Mouse (Mus musculus): ENCODE data around the gene Slc41a2. TPM values are rescaled to one million over a fixed set of nuclear protein-coding genes. Genes with fewer than 3 reads are reported as not detected.

The Slc41a2 gene
- polyA plus RNA-seq, 1 experiment from 2014 or later: 0.72 TPM

DNA sequence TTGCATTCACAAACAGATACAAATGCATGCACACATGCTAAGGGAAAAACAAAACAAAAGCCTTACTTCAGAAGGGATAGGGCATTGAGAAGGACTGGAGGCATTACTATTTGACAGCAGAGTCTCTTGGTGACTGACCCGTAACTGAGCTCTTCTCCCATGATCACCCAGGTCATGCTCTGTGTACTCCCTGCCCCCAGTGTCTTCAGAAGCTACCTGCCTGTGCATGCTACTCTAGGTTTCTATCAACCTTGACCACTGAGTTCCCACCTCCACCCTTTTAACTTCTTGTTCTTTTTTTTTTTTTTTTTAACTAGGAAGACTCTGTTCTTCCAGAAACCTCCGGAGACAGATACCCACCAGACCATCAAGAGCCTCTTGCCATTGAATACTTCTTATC lies 13.0 kb upstream of the Slc41a2 start:
- Histone ChIP-seq H3K4me3 (ENCODE audit: control insufficient read depth in 1 of 2, insufficient read depth in 1 of 2, low read depth in 1 of 2, low read length in 2 of 2) (no peak overlapping the region), H3K4me1 (ENCODE audit: control insufficient read depth in 2 of 2, insufficient read depth in 2 of 2, low read length in 2 of 2) (peaks cover 8 to 9% of the 10 kb centered on the region in 2 experiments), H3K27me3 (ENCODE audit: control insufficient read depth, insufficient read depth, low read length) (0 out of 2 replicates have a peak, but pooled peaks cover 7% of the 10 kb centered on the region), H3K36me3 (ENCODE audit: control insufficient read depth, insufficient read depth, low read length) (no peaks in the 10 kb centered on the region), H3K9ac (ENCODE audit: low read length) (no peak overlapping the region), H3K9me3 (ENCODE audit: control insufficient read depth, low read length) (no peaks in the 10 kb centered on the region), H3K4me2 (ENCODE audit: low read length) (no peak overlapping the region), H3K27ac (replicated peaks in 1 of 2; ENCODE audit: control insufficient read depth in 1 of 2, insufficient read depth in 1 of 2, low read depth in 2 of 2, low read length in 2 of 2) (no peak overlapping the region)
- WGBS: 87% methylated on average over 2 of the region's 2 CpGs
- ATAC-seq (ENCODE audit: insufficient number of reproducible peaks, insufficient read depth, low FRiP score, low read depth): no peak

DNA sequence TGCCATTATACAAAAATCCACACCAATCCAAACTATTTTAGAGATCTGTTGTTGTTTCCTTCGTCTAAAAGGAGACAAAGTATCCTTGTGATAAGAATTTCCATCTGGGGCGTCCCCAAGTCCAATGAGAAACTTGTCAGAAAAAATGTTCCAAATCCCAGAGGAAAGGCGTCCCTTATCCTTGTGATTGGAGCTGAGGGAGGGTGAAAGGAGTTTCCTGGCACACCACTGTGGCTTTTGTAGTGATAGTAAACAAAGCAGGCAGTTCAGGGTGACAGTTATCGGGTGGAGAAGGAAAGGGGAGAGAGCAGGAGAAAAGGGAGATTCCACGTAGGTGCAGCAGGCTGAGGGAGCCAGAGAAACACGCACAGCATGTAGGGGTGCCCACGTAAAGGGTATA lies 9.8 kb upstream of the Slc41a2 start:
- H3K4me3 ChIP-seq (ENCODE audit: control insufficient read depth in 1 of 2, insufficient read depth in 1 of 2, low read depth in 1 of 2, low read length in 2 of 2): no peak overlapping the region
- 18% methylated on average over 7 of the region's 7 CpGs for WGBS
- 0 out of 2 replicates have a peak, but pooled peaks cover 7% of the 10 kb centered on the region for H3K27me3 ChIP-seq (ENCODE audit: control insufficient read depth, insufficient read depth, low read length)
- no peak overlapping the region for H3K4me2 ChIP-seq (ENCODE audit: low read length)
- peaks cover 0 to 2% of the 10 kb centered on the region in 2 experiments; a peak in 1 of 4 replicates for H3K4me1 ChIP-seq (ENCODE audit: control insufficient read depth in 2 of 2, insufficient read depth in 2 of 2, low read length in 2 of 2)
- no peak overlapping the region for H3K9ac ChIP-seq (ENCODE audit: low read length)
- H3K9me3 ChIP-seq (ENCODE audit: control insufficient read depth, low read length): no peaks in the 10 kb centered on the region
- H3K36me3 ChIP-seq (ENCODE audit: control insufficient read depth, insufficient read depth, low read length): no peaks in the 10 kb centered on the region
- no peak for ATAC-seq (ENCODE audit: insufficient number of reproducible peaks, insufficient read depth, low FRiP score, low read depth)
- H3K27ac ChIP-seq (replicated peaks in 1 of 2; ENCODE audit: control insufficient read depth in 1 of 2, insufficient read depth in 1 of 2, low read depth in 2 of 2, low read length in 2 of 2): no peak overlapping the region

- H3K4me3 ChIP-seq (ENCODE audit: control insufficient read depth in 1 of 2, insufficient read depth in 1 of 2, low read depth in 1 of 2, low read length in 2 of 2): no peak overlapping the region
- 77% methylated on average over 5 of the region's 5 CpGs for WGBS
- no peaks in the 10 kb centered on the region for H3K9me3 ChIP-seq (ENCODE audit: control insufficient read depth, low read length)
- H3K27me3 ChIP-seq (ENCODE audit: control insufficient read depth, insufficient read depth, low read length): peaks cover 9% of the 10 kb centered on the region; the same call in 1 of the 2 replicates
- no peak overlapping the region for H3K9ac ChIP-seq (ENCODE audit: low read length)
- no peak for ATAC-seq (ENCODE audit: insufficient number of reproducible peaks, insufficient read depth, low FRiP score, low read depth)
- no peak overlapping the region for H3K4me2 ChIP-seq (ENCODE audit: low read length)
- H3K4me1 ChIP-seq (ENCODE audit: control insufficient read depth in 2 of 2, insufficient read depth in 2 of 2, low read length in 2 of 2): peaks cover 0 to 2% of the 10 kb centered on the region in 2 experiments; a peak in 1 of 4 replicates
- no peak overlapping the region for H3K27ac ChIP-seq (replicated peaks in 1 of 2; ENCODE audit: control insufficient read depth in 1 of 2, insufficient read depth in 1 of 2, low read depth in 2 of 2, low read length in 2 of 2)
- no peaks in the 10 kb centered on the region for H3K36me3 ChIP-seq (ENCODE audit: control insufficient read depth, insufficient read depth, low read length)
These were observed 8.7 kb upstream of the Slc41a2 start for GRCm38 (mm10) chr10:83346359-83346736.

- no peak overlapping the region for H3K4me3 ChIP-seq (ENCODE audit: control insufficient read depth in 1 of 2, insufficient read depth in 1 of 2, low read depth in 1 of 2, low read length in 2 of 2)
- no peak overlapping the region for H3K9ac ChIP-seq (ENCODE audit: low read length)
- no peak for ATAC-seq (ENCODE audit: insufficient number of reproducible peaks, insufficient read depth, low FRiP score, low read depth)
- H3K27ac ChIP-seq (replicated peaks in 1 of 2; ENCODE audit: control insufficient read depth in 1 of 2, insufficient read depth in 1 of 2, low read depth in 2 of 2, low read length in 2 of 2): no peak overlapping the region
- no peak overlapping the region for H3K4me2 ChIP-seq (ENCODE audit: low read length)
- H3K27me3 ChIP-seq (ENCODE audit: control insufficient read depth, insufficient read depth, low read length): peaks cover 10% of the 10 kb centered on the region; the same call in 1 of the 2 replicates
- no peaks in the 10 kb centered on the region for H3K36me3 ChIP-seq (ENCODE audit: control insufficient read depth, insufficient read depth, low read length)
- no peaks in the 10 kb centered on the region for H3K9me3 ChIP-seq (ENCODE audit: control insufficient read depth, low read length)
- peaks cover 0 to 2% of the 10 kb centered on the region in 2 experiments; a peak in 1 of 4 replicates for H3K4me1 ChIP-seq (ENCODE audit: control insufficient read depth in 2 of 2, insufficient read depth in 2 of 2, low read length in 2 of 2)
- WGBS: 53% methylated on average over 7 of the region's 7 CpGs
These were observed 8.1 kb upstream of the Slc41a2 start for GRCm38 (mm10) chr10:83345693-83346358.

GRCm38 (mm10) chr10:83343828-83344685 lies 6.4 kb upstream of the Slc41a2 start:
- Histone ChIP-seq H3K4me1 (ENCODE audit: control insufficient read depth in 2 of 2, insufficient read depth in 2 of 2, low read length in 2 of 2) (peaks cover 0 to 2% of the 10 kb centered on the region in 2 experiments; a peak in 1 of 4 replicates), H3K4me3 (ENCODE audit: control insufficient read depth in 1 of 2, insufficient read depth in 1 of 2, low read depth in 1 of 2, low read length in 2 of 2) (no peak overlapping the region), H3K9ac (ENCODE audit: low read length) (no peak overlapping the region), H3K27me3 (ENCODE audit: control insufficient read depth, insufficient read depth, low read length) (peaks cover 6% of the 10 kb centered on the region), H3K4me2 (ENCODE audit: low read length) (no peak overlapping the region), H3K36me3 (ENCODE audit: control insufficient read depth, insufficient read depth, low read length) (no peaks in the 10 kb centered on the region), H3K9me3 (ENCODE audit: control insufficient read depth, low read length) (no peaks in the 10 kb centered on the region), H3K27ac (replicated peaks in 1 of 2; ENCODE audit: control insufficient read depth in 1 of 2, insufficient read depth in 1 of 2, low read depth in 2 of 2, low read length in 2 of 2) (no peak overlapping the region)
- 0 out of 2 replicates have a peak, but pooled peaks have one; percentile 26 for ATAC-seq (ENCODE audit: insufficient number of reproducible peaks, insufficient read depth, low FRiP score, low read depth)
- 30% methylated on average over 2 of the region's 2 CpGs for WGBS

DNA sequence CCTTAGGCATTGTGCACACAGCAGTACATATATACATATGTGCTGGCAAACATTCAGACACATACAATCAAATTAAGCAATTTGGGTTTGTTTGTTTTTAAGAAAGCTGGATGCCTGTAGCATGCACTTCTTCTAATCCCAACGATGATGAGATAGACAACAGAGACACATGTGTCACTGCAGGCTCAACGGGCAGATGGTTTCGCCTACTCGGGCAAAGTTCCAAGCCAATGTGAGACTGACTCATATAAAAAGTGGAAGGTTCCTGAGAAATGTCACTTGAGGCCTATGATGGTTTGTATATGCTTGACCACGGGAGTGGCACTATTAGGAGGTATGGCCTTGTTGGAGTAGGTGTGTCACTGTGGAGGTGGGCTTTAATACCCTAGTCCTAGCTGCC lies 5.5 kb upstream of the Slc41a2 start:
- H3K4me2 ChIP-seq (ENCODE audit: low read length): no peak overlapping the region
- WGBS: 72% methylated on average over 5 of the region's 5 CpGs
- ATAC-seq (ENCODE audit: insufficient number of reproducible peaks, insufficient read depth, low FRiP score, low read depth): no peak
- H3K4me3 ChIP-seq (ENCODE audit: control insufficient read depth in 1 of 2, insufficient read depth in 1 of 2, low read depth in 1 of 2, low read length in 2 of 2): no peak overlapping the region
- H3K36me3 ChIP-seq (ENCODE audit: control insufficient read depth, insufficient read depth, low read length): no peaks in the 10 kb centered on the region
- peaks cover 0 to 2% of the 10 kb centered on the region in 2 experiments; a peak in 1 of 4 replicates for H3K4me1 ChIP-seq (ENCODE audit: control insufficient read depth in 2 of 2, insufficient read depth in 2 of 2, low read length in 2 of 2)
- no peaks in the 10 kb centered on the region for H3K9me3 ChIP-seq (ENCODE audit: control insufficient read depth, low read length)
- H3K27ac ChIP-seq (replicated peaks in 1 of 2; ENCODE audit: control insufficient read depth in 1 of 2, insufficient read depth in 1 of 2, low read depth in 2 of 2, low read length in 2 of 2): no peak overlapping the region
- H3K27me3 ChIP-seq (ENCODE audit: control insufficient read depth, insufficient read depth, low read length): peaks cover 11% of the 10 kb centered on the region
- no peak overlapping the region for H3K9ac ChIP-seq (ENCODE audit: low read length)

- WGBS: 29% methylated on average over 2 of the region's 2 CpGs
- no peak overlapping the region for H3K27ac ChIP-seq (replicated peaks in 1 of 2; ENCODE audit: control insufficient read depth in 1 of 2, insufficient read depth in 1 of 2, low read depth in 2 of 2, low read length in 2 of 2)
- no peak for ATAC-seq (ENCODE audit: insufficient number of reproducible peaks, insufficient read depth, low FRiP score, low read depth)
- H3K4me2 ChIP-seq (ENCODE audit: low read length): no peak overlapping the region
- peaks cover 26% of the 10 kb centered on the region for H3K27me3 ChIP-seq (ENCODE audit: control insufficient read depth, insufficient read depth, low read length)
- no peak overlapping the region for H3K4me3 ChIP-seq (ENCODE audit: control insufficient read depth in 1 of 2, insufficient read depth in 1 of 2, low read depth in 1 of 2, low read length in 2 of 2)
- H3K36me3 ChIP-seq (ENCODE audit: control insufficient read depth, insufficient read depth, low read length): no peaks in the 10 kb centered on the region
- no peak overlapping the region for H3K9ac ChIP-seq (ENCODE audit: low read length)
- no peaks in the 10 kb centered on the region for H3K9me3 ChIP-seq (ENCODE audit: control insufficient read depth, low read length)
- H3K4me1 ChIP-seq (ENCODE audit: control insufficient read depth in 2 of 2, insufficient read depth in 2 of 2, low read length in 2 of 2): no peaks in the 10 kb centered on the region
These were observed 3.5 kb upstream of the Slc41a2 start for GRCm38 (mm10) chr10:83341226-83341625.

Data from heart, embryonic 14.5 days (tissue).